Comparison of ENCODE assay signal across 8 mouse cellular contexts in genomic region chr11:83409087-83409754, GRCm38 (mm10). TPM values are rescaled to one million over a fixed set of nuclear protein-coding genes. Genes with fewer than 3 reads are reported as not detected.
DNase-seq lines count a peak whose midpoint lies in the region; ATAC-seq lines count a peak whose summit lies in the region.

Gene Rasl10b, plus strand, starts transcription at chr11:83409137.

- 2% methylated on average over 31 of the region's 44 CpGs for WGBS in heart, embryonic 11.5 days (ENCODE audit: insufficient replicate concordance)
- 2% methylated on average over 32 of the region's 44 CpGs for WGBS in kidney, embryonic 15.5 days
- WGBS in liver, embryonic 15.5 days (ENCODE audit: insufficient replicate concordance): 5% methylated on average over 29 of the region's 44 CpGs
- WGBS in stomach, embryonic 16.5 days: 1% methylated on average over 23 of the region's 44 CpGs

- no peaks in the 10 kb centered on the region for H3K36me3 ChIP-seq in heart, embryonic 11.5 days (ENCODE audit: control insufficient read depth, insufficient read depth, low read length)
- no peaks in the 10 kb centered on the region for H3K36me3 ChIP-seq in kidney, embryonic 15.5 days
- no peaks in the 10 kb centered on the region for H3K36me3 ChIP-seq in liver, embryonic 15.5 days (replicated peaks)
- H3K36me3 ChIP-seq in stomach, embryonic 16.5 days (ENCODE audit: control insufficient read depth, insufficient read depth, low read length): no peaks in the 10 kb centered on the region

- peak within 1 kb of the TSS; percentile 80 for H3K9ac ChIP-seq in heart, embryonic 11.5 days (ENCODE audit: low read depth, low read length)
- H3K9ac ChIP-seq in kidney, embryonic 15.5 days: peak within 1 kb of the TSS; percentile 71
- H3K9ac ChIP-seq in liver, embryonic 15.5 days: peak within 1 kb of the TSS; percentile 15; the same call in 1 of the 2 replicates
- peak within 1 kb of the TSS; percentile 74 for H3K9ac ChIP-seq in stomach, embryonic 16.5 days (ENCODE audit: low read length)

- H3K4me2 ChIP-seq in heart, embryonic 11.5 days: peak within 1 kb of the TSS; percentile 84
- H3K4me2 ChIP-seq in kidney, embryonic 15.5 days: peak within 1 kb of the TSS; percentile 97
- peak within 1 kb of the TSS; percentile 68 for H3K4me2 ChIP-seq in liver, embryonic 15.5 days
- H3K4me2 ChIP-seq in stomach, embryonic 16.5 days (ENCODE audit: low read depth, low read length): peak within 1 kb of the TSS; percentile 90

- peak; percentile 40; the same call in 1 of the 2 replicates for ATAC-seq in heart, embryonic 11.5 days (replicated peaks; ENCODE audit: insufficient number of reproducible peaks, low FRiP score, low TSS enrichment)
- ATAC-seq in kidney, embryonic 15.5 days (replicated peaks; ENCODE audit: low FRiP score): no peak
- ATAC-seq in liver, embryonic 15.5 days (ENCODE audit: insufficient read depth): no peak
- ATAC-seq in stomach, embryonic 16.5 days (ENCODE audit: insufficient read depth, low FRiP score): peak; percentile 65

- DNase-seq in thymus, postnatal 14 days: peak; percentile 7
- no peak for DNase-seq in thymus, postnatal 25 days
- DNase-seq in cerebellum, postnatal 14 days: peak; percentile 80 to 83
- no peak for DNase-seq in adipocyte (ENCODE audit: low spot score)

- H3K27me3 ChIP-seq in heart, embryonic 11.5 days (ENCODE audit: control insufficient read depth, insufficient read depth, low read length): peaks cover 8% of the 10 kb centered on the region; the same call in 1 of the 2 replicates
- peaks cover 17% of the 10 kb centered on the region for H3K27me3 ChIP-seq in kidney, embryonic 15.5 days
- peaks cover 58% of the 10 kb centered on the region for H3K27me3 ChIP-seq in liver, embryonic 15.5 days
- no peaks in the 10 kb centered on the region for H3K27me3 ChIP-seq in stomach, embryonic 16.5 days (ENCODE audit: control insufficient read depth, insufficient read depth, low read length)

- H3K9me3 ChIP-seq in heart, embryonic 11.5 days (replicated peaks; ENCODE audit: control insufficient read depth, low read length): no peaks in the 10 kb centered on the region
- H3K9me3 ChIP-seq in kidney, embryonic 15.5 days (replicated peaks): no peaks in the 10 kb centered on the region
- H3K9me3 ChIP-seq in liver, embryonic 15.5 days (replicated peaks): no peaks in the 10 kb centered on the region
- no peaks in the 10 kb centered on the region for H3K9me3 ChIP-seq in stomach, embryonic 16.5 days (replicated peaks; ENCODE audit: control insufficient read depth, low read length)

- H3K27ac ChIP-seq in heart, embryonic 11.5 days (ENCODE audit: low read depth, low read length): peak within 1 kb of the TSS; percentile 12; the same call in 1 of the 2 replicates
- no peak within 1 kb of the TSS for H3K27ac ChIP-seq in kidney, embryonic 15.5 days
- H3K27ac ChIP-seq in liver, embryonic 15.5 days (replicated peaks): no peak within 1 kb of the TSS
- no peak within 1 kb of the TSS for H3K27ac ChIP-seq in stomach, embryonic 16.5 days (ENCODE audit: low read length)

- H3K4me1 ChIP-seq in heart, embryonic 11.5 days (ENCODE audit: control insufficient read depth, insufficient read depth, low read length): peaks cover 33% of the 10 kb centered on the region
- H3K4me1 ChIP-seq in kidney, embryonic 15.5 days: peaks cover 11% of the 10 kb centered on the region
- H3K4me1 ChIP-seq in liver, embryonic 15.5 days (replicated peaks): no peaks in the 10 kb centered on the region; the same call in 1 of the 2 replicates
- H3K4me1 ChIP-seq in stomach, embryonic 16.5 days (ENCODE audit: control insufficient read depth, insufficient read depth, low read length): peaks cover 3% of the 10 kb centered on the region; the same call in 1 of the 2 replicates

- peak within 1 kb of the TSS; percentile 74 for H3K4me3 ChIP-seq in heart, embryonic 11.5 days (ENCODE audit: low read depth, low read length)
- H3K4me3 ChIP-seq in kidney, embryonic 15.5 days (replicated peaks): peak within 1 kb of the TSS; percentile 76
- peak within 1 kb of the TSS; percentile 58 for H3K4me3 ChIP-seq in liver, embryonic 15.5 days (replicated peaks)
- H3K4me3 ChIP-seq in stomach, embryonic 16.5 days (replicated peaks; ENCODE audit: low read length): peak within 1 kb of the TSS; percentile 67

RNA-seq across cellular contexts. Expression of gene Rasl10b, which starts in this region (rescaled TPM):
- polyA plus RNA-seq in heart, embryonic 11.5 days (2014; fragmentation: Nextera tagmentation; extraction: Ambion mirVana): 4.4 and 5.3 TPM in 2 replicates
- 1.0 and 1.6 TPM in 2 replicates for polyA plus RNA-seq in kidney, embryonic 15.5 days (2015; fragmentation: Nextera tagmentation; extraction: Ambion mirVana)
- polyA plus RNA-seq in liver, embryonic 15.5 days (2015; fragmentation: Nextera tagmentation; extraction: Ambion mirVana): 0.12 and 0.22 TPM in 2 replicates
- 0.27 and 0.49 TPM in 2 replicates for polyA plus RNA-seq in stomach, embryonic 16.5 days (2015; fragmentation: Nextera tagmentation; extraction: Ambion mirVana)

Comparison
In these comparisons a context has a peak if more than half of its experiments do, and no peak if none do; other contexts are left out.
1. DNase-seq: peak in thymus, postnatal 14 days (single experiment) and cerebellum, postnatal 14 days (2 of 2); none in thymus, postnatal 25 days (single experiment) and adipocyte (single experiment).
2. Peak in ATAC-seq, H3K4me3 ChIP-seq, H3K9ac ChIP-seq and H3K4me2 ChIP-seq in stomach, embryonic 16.5 days; RNA of the gene not detected or under 1 TPM.
3. H3K9ac ChIP-seq: peak in every context shown above with its lines; median percentile 80 in heart, embryonic 11.5 days; 74 in stomach, embryonic 16.5 days; 71 in kidney, embryonic 15.5 days; 15 in liver, embryonic 15.5 days.
4. Peak in every context shown above with its lines, with median percentiles within 50 percentile points of each other: H3K4me2 ChIP-seq and H3K4me3 ChIP-seq.